In the genomic region with DNA sequence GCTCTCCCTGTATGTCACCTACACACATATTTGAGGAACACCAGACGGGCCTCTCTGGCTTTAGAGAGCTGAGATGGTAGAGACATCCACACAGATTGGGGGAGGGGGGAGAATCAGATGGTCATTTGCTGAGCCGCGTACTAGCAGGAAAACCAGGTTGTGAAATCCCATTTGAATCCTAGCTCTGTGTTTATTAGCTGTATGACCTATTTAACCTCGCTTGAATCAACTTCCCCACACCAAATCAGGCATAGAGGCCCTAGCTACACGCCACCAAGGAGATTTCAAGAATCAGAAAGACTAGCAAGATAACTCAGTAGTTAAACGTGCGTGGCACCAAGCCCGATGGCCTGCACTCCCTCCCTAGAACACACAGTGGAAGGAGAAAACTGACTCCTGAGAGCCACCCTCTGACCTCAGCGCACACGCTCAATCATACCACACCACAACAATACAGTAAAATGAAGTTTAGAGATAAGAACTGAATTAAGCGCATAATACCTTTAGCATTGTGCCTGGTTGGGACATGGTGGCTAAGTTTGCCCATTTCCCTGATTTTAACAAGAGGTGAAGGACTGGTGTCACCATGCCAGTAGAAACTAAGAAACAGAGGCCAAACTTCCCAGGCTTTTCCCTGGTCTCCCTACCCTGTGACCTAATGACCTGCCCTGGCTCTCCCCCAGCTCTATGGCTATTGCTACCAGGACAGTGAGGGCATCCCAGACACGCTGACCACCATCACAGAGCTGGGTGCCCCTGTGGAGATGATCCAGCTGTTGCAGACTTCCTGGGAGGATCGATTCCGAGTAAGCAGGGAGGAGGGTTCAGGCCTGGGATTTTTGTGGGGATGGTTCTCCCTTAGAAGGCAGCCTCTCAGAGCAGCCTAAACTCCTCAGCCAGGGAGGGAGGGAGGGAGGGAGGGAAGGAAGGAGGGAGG, we compare ENCODE assay signal across 9 mouse cellular contexts. TPM values are rescaled to one million over a fixed set of nuclear protein-coding genes. Genes with fewer than 3 reads are reported as not detected.
DNase-seq lines count a peak whose midpoint lies in the region; ATAC-seq and TF ChIP-seq lines count a peak whose summit lies in the region.
"Had no signal": no experiment of that assay in that cellular context is flagged by ENCODE, and none has a peak within 500 bp of the region (broad histone marks: within the 10 kb centered on the region; RNA-seq: fewer than 3 reads in every experiment).

No protein-coding gene starts in this region.

- WGBS in midbrain, embryonic 13.5 days = 63% methylated on average over 14 of the region's 14 CpGs
- WGBS in midbrain, embryonic 11.5 days = 58% methylated on average over 14 of the region's 14 CpGs
- WGBS in heart, postnatal 0 days = 20% methylated on average over 14 of the region's 14 CpGs
- WGBS in limb, embryonic 13.5 days = 44% methylated on average over 14 of the region's 14 CpGs
- WGBS in stomach, embryonic 15.5 days = 47% methylated on average over 14 of the region's 14 CpGs

- no peak for ATAC-seq in midbrain, embryonic 13.5 days
- ATAC-seq in midbrain, embryonic 11.5 days (ENCODE audit: low FRiP score) = no peak
- peak; percentile 4; the same call in 1 of the 2 replicates for ATAC-seq in heart, postnatal 0 days (ENCODE audit: insufficient read depth, low read depth)
- no peak for ATAC-seq in limb, embryonic 13.5 days (ENCODE audit: low FRiP score, low read depth)
- ATAC-seq in stomach, embryonic 15.5 days (ENCODE audit: insufficient read depth, low FRiP score, low read depth) = no peak
- ATAC-seq in monocyte, adult 5-6 weeks (replicated peaks; ENCODE audit: insufficient number of reproducible peaks, low FRiP score, low TSS enrichment, poor library complexity, severe bottlenecking) = no peak

- H3K27ac ChIP-seq in midbrain, embryonic 13.5 days = no peak overlapping the region
- no peak overlapping the region for H3K27ac ChIP-seq in midbrain, embryonic 11.5 days (ENCODE audit: low read depth, low read length)
- H3K27ac ChIP-seq in heart, postnatal 0 days (ENCODE audit: low read depth) = peak overlapping the region; percentile 89
- H3K27ac ChIP-seq in limb, embryonic 13.5 days = no peak overlapping the region
- peak overlapping the region; percentile 86 for H3K27ac ChIP-seq in stomach, embryonic 15.5 days

- H3K36me3 ChIP-seq in midbrain, embryonic 13.5 days = 0 out of 2 replicates have a peak, but pooled peaks cover 5% of the 10 kb centered on the region
- no peaks in the 10 kb centered on the region for H3K36me3 ChIP-seq in midbrain, embryonic 11.5 days (ENCODE audit: control insufficient read depth, insufficient read depth, low read length)
- peaks cover 30% of the 10 kb centered on the region for H3K36me3 ChIP-seq in heart, postnatal 0 days (replicated peaks; ENCODE audit: control insufficient read depth, insufficient read depth, low read length)
- H3K36me3 ChIP-seq in limb, embryonic 13.5 days = peaks cover 29% of the 10 kb centered on the region
- H3K36me3 ChIP-seq in stomach, embryonic 15.5 days = peaks cover 27% of the 10 kb centered on the region

- peaks cover 56% of the 10 kb centered on the region for H3K4me1 ChIP-seq in midbrain, embryonic 13.5 days (replicated peaks)
- H3K4me1 ChIP-seq in midbrain, embryonic 11.5 days (ENCODE audit: control insufficient read depth, insufficient read depth, low read length) = peaks cover 6% of the 10 kb centered on the region
- peaks cover 46% of the 10 kb centered on the region for H3K4me1 ChIP-seq in heart, postnatal 0 days (ENCODE audit: control insufficient read depth, insufficient read depth)
- peaks cover 74% of the 10 kb centered on the region for H3K4me1 ChIP-seq in limb, embryonic 13.5 days
- H3K4me1 ChIP-seq in stomach, embryonic 15.5 days = peaks cover 53% of the 10 kb centered on the region

- TF ChIP-seq EP300 in heart, postnatal 0 days (IDR thresholded peaks at IDR 0.05; ENCODE audit: low read depth) = no peak

- H3K9me3 ChIP-seq in midbrain, embryonic 13.5 days = no peaks in the 10 kb centered on the region
- H3K9me3 ChIP-seq in midbrain, embryonic 11.5 days (ENCODE audit: control insufficient read depth, low read length) = no peaks in the 10 kb centered on the region
- H3K9me3 ChIP-seq in heart, postnatal 0 days (replicated peaks; ENCODE audit: control insufficient read depth, low read length) = no peaks in the 10 kb centered on the region
- no peaks in the 10 kb centered on the region for H3K9me3 ChIP-seq in limb, embryonic 13.5 days
- H3K9me3 ChIP-seq in stomach, embryonic 15.5 days = no peaks in the 10 kb centered on the region

- H3K4me3 ChIP-seq in midbrain, embryonic 13.5 days (replicated peaks) = no peak overlapping the region
- H3K4me3 ChIP-seq in midbrain, embryonic 11.5 days (ENCODE audit: low read depth, low read length) = no peak overlapping the region
- peak overlapping the region; percentile 94; the same call in 1 of the 2 replicates for H3K4me3 ChIP-seq in heart, postnatal 0 days (ENCODE audit: low read depth, low read length)
- peak overlapping the region; percentile 73 for H3K4me3 ChIP-seq in limb, embryonic 13.5 days
- peak overlapping the region; percentile 92 for H3K4me3 ChIP-seq in stomach, embryonic 15.5 days (replicated peaks)

- H3K4me2 ChIP-seq in midbrain, embryonic 13.5 days (replicated peaks) = no peak overlapping the region
- no peak overlapping the region for H3K4me2 ChIP-seq in midbrain, embryonic 11.5 days
- peak overlapping the region; percentile 99 for H3K4me2 ChIP-seq in heart, postnatal 0 days (ENCODE audit: low read depth, low read length)
- H3K4me2 ChIP-seq in limb, embryonic 13.5 days (replicated peaks) = peak overlapping the region; percentile 86
- peak overlapping the region; percentile 92 for H3K4me2 ChIP-seq in stomach, embryonic 15.5 days

- no peak for DNase-seq in midbrain, embryonic 11.5 days (ENCODE audit: low spot score, missing footprints)
- peak; percentile 36 for DNase-seq in heart, postnatal 0 days (ENCODE audit: low spot score)
- no peak for DNase-seq in cerebellum, adult 11 months
- DNase-seq in gastrocnemius, adult 8-10 months (ENCODE audit: low spot score in 2 of 2) = no peak

- peak overlapping the region; percentile 5; the same call in 1 of the 2 replicates for H3K9ac ChIP-seq in midbrain, embryonic 13.5 days (replicated peaks)
- no peak overlapping the region for H3K9ac ChIP-seq in midbrain, embryonic 11.5 days (ENCODE audit: low read length)
- H3K9ac ChIP-seq in heart, postnatal 0 days (replicated peaks; ENCODE audit: low read depth, low read length) = peak overlapping the region; percentile 97; the same call in 1 of the 2 replicates
- no peak overlapping the region; the same call in 1 of the 2 replicates for H3K9ac ChIP-seq in limb, embryonic 13.5 days
- H3K9ac ChIP-seq in stomach, embryonic 15.5 days = no peak overlapping the region

- TF ChIP-seq CTCF in heart, postnatal 0 days (IDR thresholded peaks at IDR 0.05; ENCODE audit: low read depth) = no peak

- H3K27me3 ChIP-seq in midbrain, embryonic 13.5 days = peaks cover 88% of the 10 kb centered on the region
- peaks cover 91% of the 10 kb centered on the region for H3K27me3 ChIP-seq in midbrain, embryonic 11.5 days (ENCODE audit: control insufficient read depth, insufficient read depth, low read length)
- H3K27me3 ChIP-seq in heart, postnatal 0 days (ENCODE audit: control insufficient read depth, insufficient read depth, low read length) = no peaks in the 10 kb centered on the region
- peaks cover 92% of the 10 kb centered on the region for H3K27me3 ChIP-seq in limb, embryonic 13.5 days
- H3K27me3 ChIP-seq in stomach, embryonic 15.5 days (replicated peaks) = no peaks in the 10 kb centered on the region

RNA-seq across cellular contexts. Expression of a gene that starts 4.5 kb away (rescaled TPM):
- polyA plus RNA-seq in midbrain, embryonic 13.5 days (2015; fragmentation: Nextera tagmentation; extraction: Ambion mirVana) = 1.5 and 2.3 TPM in 2 replicates
- 5.0 and 5.5 TPM in 2 replicates for polyA plus RNA-seq in midbrain, embryonic 11.5 days (2014; fragmentation: Nextera tagmentation; extraction: Ambion mirVana)
- 73.6 and 100 TPM in 2 replicates for total RNA-seq in heart, postnatal 0 days (2014; rRNA removed; ENCODE audit: low replicate concordance)
- polyA plus RNA-seq in heart, postnatal 0 days (2015; fragmentation: Nextera tagmentation; extraction: Ambion mirVana) = 5.5 and 7.8 TPM in 2 replicates
- polyA plus RNA-seq in limb, embryonic 13.5 days (2015; fragmentation: Nextera tagmentation; extraction: Ambion mirVana) = 12.9 and 15.8 TPM in 2 replicates
- polyA plus RNA-seq in stomach, embryonic 15.5 days (2015; fragmentation: Nextera tagmentation; extraction: Ambion mirVana) = 24.6 and 29.7 TPM in 2 replicates
- 100 to 1,000 TPM in 2 of 4 experiments, 10 to 100 TPM in 2; 85.3 to 139 (median 108) TPM for total RNA-seq in gastrocnemius, adult 8-10 months (2022)
- 5.2 to 17.0 TPM (median 6.6 TPM) in 3 replicates for total RNA-seq in monocyte, adult 5-6 weeks (2017)
- total RNA-seq: common myeloid progenitor, adult 5-6 weeks had no signal

Comparison
In these comparisons a context has a peak if more than half of its experiments do, and no peak if none do; other contexts are left out.
1. H3K9ac ChIP-seq: peak in midbrain, embryonic 13.5 days (single experiment) and heart, postnatal 0 days (single experiment); none in midbrain, embryonic 11.5 days (single experiment), limb, embryonic 13.5 days (single experiment) and stomach, embryonic 15.5 days (single experiment).
2. H3K27ac ChIP-seq: peak in heart, postnatal 0 days (single experiment) and stomach, embryonic 15.5 days (single experiment); none in midbrain, embryonic 13.5 days (single experiment), midbrain, embryonic 11.5 days (single experiment) and limb, embryonic 13.5 days (single experiment).
3. H3K4me2 ChIP-seq: peak in heart, postnatal 0 days (single experiment), limb, embryonic 13.5 days (single experiment) and stomach, embryonic 15.5 days (single experiment); none in midbrain, embryonic 13.5 days (single experiment) and midbrain, embryonic 11.5 days (single experiment).
4. H3K4me3 ChIP-seq: peak in heart, postnatal 0 days (single experiment), limb, embryonic 13.5 days (single experiment) and stomach, embryonic 15.5 days (single experiment); none in midbrain, embryonic 13.5 days (single experiment) and midbrain, embryonic 11.5 days (single experiment).